Mouse (Mus musculus) MEL (cell line): ENCODE data around the gene Farsa. TPM values are rescaled to one million over a fixed set of nuclear protein-coding genes. Genes with fewer than 3 reads are reported as not detected.
A peak's percentile ranks its signal among the peaks of the same experiment; 100 is the strongest.

Experiments used
- DNase-seq: peaks from one replicate; pipeline ENCODE4 v3.0.0; 2011; ENCODE audit warnings: low read depth, low spot score
- H3K27ac ChIP-seq: 2 replicates; pipeline ENCODE4 v1.5.1; 2012; ENCODE audit warnings: low read depth, mild to moderate bottlenecking, control low read depth, low read length, moderate library complexity; ENCODE audit not compliant: control insufficient read depth
- H3K27me3 ChIP-seq, 2 experiments: fragments of 150-350 bp in 1 of 2; sonication (generic) in 1 of 2; 2 replicates each; pipeline ENCODE4 v1.6.1; 2012; ENCODE audit warnings: low read length in 2 of 2, mild to moderate bottlenecking in 2 of 2, improper control_type of control experiment in 1 of 2, moderate library complexity in 1 of 2; ENCODE audit not compliant: insufficient read depth in 2 of 2, control insufficient read depth in 1 of 2
- H3K36me3 ChIP-seq, 2 experiments: 2 replicates each; pipeline ENCODE4 v1.6.1; 2012 to 2014; ENCODE audit warnings: low read length in 2 of 2, improper control_type of control experiment in 1 of 2, inconsistent platforms in 1 of 2, mild to moderate bottlenecking in 1 of 2; ENCODE audit not compliant: insufficient read depth in 2 of 2, control insufficient read depth in 1 of 2
- H3K4me1 ChIP-seq, 2 experiments: fragments of 150-350 bp in 1 of 2; sonication (generic) in 1 of 2; 2 replicates each; pipeline ENCODE4 v1.6.1; 2012; ENCODE audit warnings: low read length in 2 of 2, improper control_type of control experiment in 1 of 2, mild to moderate bottlenecking in 1 of 2; ENCODE audit not compliant: insufficient read depth in 2 of 2, control insufficient read depth in 1 of 2
- H3K4me3 ChIP-seq, 2 experiments: fragments of 150-350 bp in 1 of 2; sonication (generic) in 1 of 2; 2 replicates each; pipeline ENCODE4 v1.5.1; 2012; ENCODE audit warnings: low read depth in 2 of 2, low read length in 2 of 2, mild to moderate bottlenecking in 2 of 2, moderate library complexity in 2 of 2, control low read depth in 1 of 2, improper control_type of control experiment in 1 of 2; ENCODE audit not compliant: control insufficient read depth in 1 of 2, insufficient read depth in 1 of 2
- H3K79me2 ChIP-seq: 2 replicates; pipeline ENCODE4 v1.6.1; 2012; ENCODE audit warnings: mild to moderate bottlenecking, low read length, moderate library complexity; ENCODE audit not compliant: control insufficient read depth, poor library complexity, insufficient read depth
- H3K9ac ChIP-seq: 2 replicates; pipeline ENCODE4 v1.6.1; 2012; ENCODE audit warnings: low read depth, mild to moderate bottlenecking, control low read depth, low read length, moderate library complexity; ENCODE audit not compliant: control insufficient read depth, poor library complexity, severe bottlenecking
- H3K9me3 ChIP-seq: fragments of 150-350 bp; sonication (generic); replicated peaks from 2 replicates; pipeline ENCODE4 v1.6.1; 2012; ENCODE audit warnings: mild to moderate bottlenecking, low read length, improper control_type of control experiment, moderate library complexity; ENCODE audit not compliant: insufficient read depth
- BHLHE40 ChIP-seq: IDR thresholded peaks from 2 replicates; pipeline ENCODE4 v1.6.1; 2012; ENCODE audit warnings: low read depth, mild to moderate bottlenecking, inconsistent platforms, low read length, improper control_type of control experiment, borderline replicate concordance
- CHD1 ChIP-seq: IDR thresholded peaks from 2 replicates; pipeline ENCODE4 v1.6.1; 2012; ENCODE audit warnings: low read depth, mild to moderate bottlenecking, inconsistent platforms, low read length, improper control_type of control experiment
- E2F4 ChIP-seq: IDR thresholded peaks from 2 replicates; pipeline ENCODE4 v1.6.1; 2011; ENCODE audit warnings: low read depth, low read length, improper control_type of control experiment, borderline replicate concordance
- ELF1 ChIP-seq: IDR thresholded peaks from 2 replicates; pipeline ENCODE4 v1.6.1; 2014; ENCODE audit warnings: low read depth, mild to moderate bottlenecking, inconsistent platforms, low read length, improper control_type of control experiment, moderate library complexity
- EP300 ChIP-seq, 2 experiments: IDR thresholded peaks; 2 replicates each; pipeline ENCODE4 v1.6.1; 2011; ENCODE audit warnings: improper control_type of control experiment in 2 of 2, low read length in 2 of 2, low read depth in 1 of 2, mild to moderate bottlenecking in 1 of 2
- ETS1 ChIP-seq: IDR thresholded peaks from 2 replicates; pipeline ENCODE4 v1.6.1; 2012; ENCODE audit warnings: low read depth, mild to moderate bottlenecking, inconsistent platforms, low read length, improper control_type of control experiment, moderate library complexity
- GATA1 ChIP-seq: IDR thresholded peaks from 2 replicates; pipeline ENCODE4 v1.6.1; 2011; ENCODE audit warnings: low read depth, low read length, improper control_type of control experiment
- HCFC1 ChIP-seq: IDR thresholded peaks from 2 replicates; pipeline ENCODE4 v1.6.1; 2012; ENCODE audit warnings: low read depth, mild to moderate bottlenecking, inconsistent platforms, low read length, improper control_type of control experiment, moderate library complexity
- JUND ChIP-seq: IDR thresholded peaks from 2 replicates; pipeline ENCODE4 v1.6.1; 2011; ENCODE audit warnings: low read depth, mild to moderate bottlenecking, improper control_type of control experiment, low read length
- KAT2A ChIP-seq: conservative IDR thresholded peaks from 2 replicates; pipeline ENCODE4 v1.6.1; 2012; ENCODE audit warnings: low read depth, low read length, improper control_type of control experiment, inconsistent platforms
- MAFK ChIP-seq: IDR thresholded peaks from 2 replicates; pipeline ENCODE4 v1.6.1; 2011; ENCODE audit warnings: low read depth, mild to moderate bottlenecking, low read length, improper control_type of control experiment, borderline replicate concordance
- MAX ChIP-seq: IDR thresholded peaks from 2 replicates; pipeline ENCODE4 v1.6.1; 2011; ENCODE audit warnings: low read length, improper control_type of control experiment
- MAZ ChIP-seq: IDR thresholded peaks from 2 replicates; pipeline ENCODE4 v1.6.1; 2012; ENCODE audit warnings: low read depth, mild to moderate bottlenecking, inconsistent platforms, low read length, improper control_type of control experiment
- MEF2A ChIP-seq: IDR thresholded peaks from 2 replicates; pipeline ENCODE4 v1.6.1; 2014; ENCODE audit warnings: low read depth, mild to moderate bottlenecking, inconsistent platforms, low read length, improper control_type of control experiment; ENCODE audit not compliant: poor library complexity, insufficient replicate concordance, severe bottlenecking; ENCODE audit errors: extremely low read depth
- MXI1 ChIP-seq: IDR thresholded peaks from 2 replicates; pipeline ENCODE4 v1.6.1; 2011; ENCODE audit warnings: mild to moderate bottlenecking, low read depth, low read length, improper control_type of control experiment
- MYB ChIP-seq: IDR thresholded peaks from 2 replicates; pipeline ENCODE4 v1.6.1; 2011; ENCODE audit warnings: mild to moderate bottlenecking, low read depth, low read length, improper control_type of control experiment
- MYC ChIP-seq: IDR thresholded peaks from 2 replicates; pipeline ENCODE4 v1.6.1; 2011; ENCODE audit warnings: low read depth, mild to moderate bottlenecking, low read length, improper control_type of control experiment, moderate library complexity
- NELFE ChIP-seq: IDR thresholded peaks from 2 replicates; pipeline ENCODE4 v1.6.1; 2011; ENCODE audit warnings: low read depth, low read length, improper control_type of control experiment
- NRF1 ChIP-seq: IDR thresholded peaks from 2 replicates; pipeline ENCODE4 v1.6.1; 2014; ENCODE audit warnings: low read depth, mild to moderate bottlenecking, inconsistent platforms, low read length, improper control_type of control experiment, moderate library complexity; ENCODE audit not compliant: poor library complexity, insufficient read depth, severe bottlenecking
- POLR2A ChIP-seq, 2 experiments: IDR thresholded peaks; 2 replicates each; pipeline ENCODE4 v1.6.1; 2011 to 2012; ENCODE audit warnings: low read length in 2 of 2, mild to moderate bottlenecking in 2 of 2, control low read depth in 1 of 2, improper control_type of control experiment in 1 of 2, low read depth in 1 of 2, moderate library complexity in 1 of 2; ENCODE audit not compliant: control insufficient read depth in 1 of 2, insufficient read depth in 1 of 2, poor library complexity in 1 of 2
- POLR2AphosphoS2 ChIP-seq: IDR thresholded peaks from 2 replicates; pipeline ENCODE4 v1.6.1; 2011; ENCODE audit warnings: low read length, improper control_type of control experiment
- POLR2AphosphoS5 ChIP-seq: IDR thresholded peaks from 2 replicates; pipeline ENCODE4 v1.6.1; 2012; ENCODE audit warnings: low read depth, borderline replicate concordance, mild to moderate bottlenecking, inconsistent platforms, low read length, moderate library complexity, mixed read lengths
- RAD21 ChIP-seq: IDR thresholded peaks from 2 replicates; pipeline ENCODE4 v1.6.1; 2011; ENCODE audit warnings: mild to moderate bottlenecking, low read depth, low read length, improper control_type of control experiment
- RCOR1 ChIP-seq: IDR thresholded peaks from 2 replicates; pipeline ENCODE4 v1.6.1; 2012; ENCODE audit warnings: low read depth, mild to moderate bottlenecking, inconsistent platforms, low read length, improper control_type of control experiment
- SIN3A ChIP-seq: IDR thresholded peaks from 2 replicates; pipeline ENCODE4 v1.6.1; 2012; ENCODE audit warnings: low read length, improper control_type of control experiment, inconsistent platforms
- TAL1 ChIP-seq: IDR thresholded peaks from 2 replicates; pipeline ENCODE4 v1.6.1; 2012; ENCODE audit warnings: mild to moderate bottlenecking, inconsistent platforms, low read length, moderate library complexity, mixed read lengths
- TCF12 ChIP-seq: IDR thresholded peaks from 2 replicates; pipeline ENCODE4 v1.6.1; 2014; ENCODE audit warnings: low read depth, mild to moderate bottlenecking, inconsistent platforms, low read length, improper control_type of control experiment, moderate library complexity
- UBTF ChIP-seq: IDR thresholded peaks from 2 replicates; pipeline ENCODE4 v1.6.1; 2012; ENCODE audit warnings: low read depth, mild to moderate bottlenecking, inconsistent platforms, low read length, improper control_type of control experiment, moderate library complexity, borderline replicate concordance; ENCODE audit not compliant: insufficient read depth
- USF1 ChIP-seq: IDR thresholded peaks from 2 replicates; pipeline ENCODE4 v1.6.1; 2014; ENCODE audit warnings: low read depth, mild to moderate bottlenecking, inconsistent platforms, low read length, improper control_type of control experiment, moderate library complexity
- USF2 ChIP-seq, 2 experiments: IDR thresholded peaks; 2 replicates each; pipeline ENCODE4 v1.6.1; 2011 to 2012; ENCODE audit warnings: improper control_type of control experiment in 2 of 2, low read length in 2 of 2, borderline replicate concordance in 1 of 2, inconsistent platforms in 1 of 2, low read depth in 1 of 2, mild to moderate bottlenecking in 1 of 2; ENCODE audit not compliant: insufficient read depth in 1 of 2
- ZC3H11A ChIP-seq: IDR thresholded peaks from 2 replicates; pipeline ENCODE4 v1.6.1; 2012; ENCODE audit warnings: low read depth, mild to moderate bottlenecking, inconsistent platforms, low read length, improper control_type of control experiment
- ZKSCAN1 ChIP-seq: IDR thresholded peaks from 2 replicates; pipeline ENCODE4 v1.6.1; 2012; ENCODE audit warnings: low read depth, mild to moderate bottlenecking, inconsistent platforms, low read length, improper control_type of control experiment, moderate library complexity
- ZNF384 ChIP-seq: IDR thresholded peaks from 2 replicates; pipeline ENCODE4 v1.6.1; 2012; ENCODE audit warnings: low read depth, mild to moderate bottlenecking, inconsistent platforms, low read length, improper control_type of control experiment
- polyA plus RNA-seq, 2 experiments: library from polyadenylated mRNA; stranded (reverse) in 1 of 2; unstranded in 1 of 2; fragments of >175 nt in 1 of 2; fragments of >200 nt in 1 of 2; gene quantifications; 2 replicates each; pipeline versions ENCODE4 v1.2.1 to v1.2.4; 2012; ENCODE audit warnings: low replicate concordance in 2 of 2, low read depth in 1 of 2; ENCODE audit not compliant: insufficient read length in 2 of 2, insufficient read depth in 1 of 2, missing spikeins in 1 of 2
- total RNA-seq: library from RNA; depleted of rRNA; stranded (reverse); fragments of 300-350 nt; gene quantifications from 2 replicates; pipeline ENCODE4 v1.2.3, GENCODE M21; 2012

The Farsa gene
- total and polyA plus RNA-seq, 3 experiments = 152 to 295 (median 245) TPM

DNA sequence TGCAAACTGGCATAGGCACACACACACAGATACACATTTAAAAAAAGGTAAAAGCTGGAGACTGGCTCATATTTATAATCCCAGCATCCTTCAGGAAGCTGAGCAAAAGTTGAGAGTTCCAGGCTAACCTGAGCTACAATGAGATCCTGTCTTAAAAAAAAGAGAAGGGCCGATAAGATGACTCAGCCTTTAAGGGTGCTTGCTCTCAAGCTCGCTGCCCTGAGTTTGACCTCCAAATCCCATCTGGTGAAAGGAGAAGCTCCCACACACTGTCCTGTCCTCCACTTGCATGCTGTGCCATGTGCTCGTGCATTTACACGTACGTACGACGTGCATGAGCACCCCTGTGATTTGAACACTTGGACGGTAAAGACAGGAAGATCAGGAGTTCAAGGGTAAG is 50.7 kb downstream of the Farsa start:
- H3K9me3 ChIP-seq = no peaks in the 10 kb centered on the region
- TF ChIP-seq MYB = no peak
- no peak for TF ChIP-seq CHD1
- no peak for TF ChIP-seq POLR2AphosphoS5
- TF ChIP-seq USF2 (IDR thresholded peaks at IDR 0.05; ENCODE audit: borderline replicate concordance in 1 of 2, insufficient read depth in 1 of 2, low read depth in 1 of 2, low read length in 2 of 2) = no peak
- no peak for TF ChIP-seq USF1
- no peak for TF ChIP-seq UBTF
- no peak for TF ChIP-seq MAZ
- TF ChIP-seq ELF1 = no peak
- no peak for TF ChIP-seq TAL1
- TF ChIP-seq KAT2A = no peak
- no peak for TF ChIP-seq MEF2A
- peak; percentile 25; the same call in 1 of the 2 replicates for TF ChIP-seq MAX
- no peak for TF ChIP-seq ZKSCAN1
- TF ChIP-seq BHLHE40 = no peak
- no peak for TF ChIP-seq ZC3H11A
- TF ChIP-seq RCOR1 = no peak
- TF ChIP-seq MAFK = peak; percentile 63
- TF ChIP-seq GATA1 = peak; percentile 10; the same call in 1 of the 2 replicates
- no peak for TF ChIP-seq JUND
- TF ChIP-seq POLR2A (IDR thresholded peaks at IDR 0.05; ENCODE audit: control insufficient read depth in 1 of 2, insufficient read depth in 1 of 2, low read depth in 1 of 2, low read length in 2 of 2, poor library complexity in 1 of 2) = no peak
- TF ChIP-seq ETS1 = peak; percentile 57
- no peak for TF ChIP-seq NRF1
- TF ChIP-seq RAD21 = no peak
- peak; percentile 27 to 30; a peak in 1 of 4 replicates for TF ChIP-seq EP300 (IDR thresholded peaks at IDR 0.05; ENCODE audit: low read depth in 1 of 2, low read length in 2 of 2)
- no peak for TF ChIP-seq HCFC1
- no peak for TF ChIP-seq E2F4
- peak; percentile 87 for TF ChIP-seq ZNF384
- TF ChIP-seq SIN3A = no peak
- 0 out of 2 replicates have a peak, but pooled peaks have one; percentile 39 for TF ChIP-seq MXI1
- TF ChIP-seq POLR2AphosphoS2 = no peak
- peak; percentile 74; the same call in 1 of the 2 replicates for TF ChIP-seq MYC
- TF ChIP-seq NELFE = peak; percentile 30; the same call in 1 of the 2 replicates
- TF ChIP-seq TCF12 = no peak
- DNase-seq = peak; percentile 82
- H3K27me3 ChIP-seq = no peaks in the 10 kb centered on the region
- H3K36me3 ChIP-seq = peaks cover 9 to 29% of the 10 kb centered on the region in 2 experiments; a peak in 3 of 4 replicates
- peaks cover 42% of the 10 kb centered on the region for H3K79me2 ChIP-seq
- peaks cover 2 to 36% of the 10 kb centered on the region in 2 experiments; a peak in 3 of 4 replicates for H3K4me1 ChIP-seq
- H3K4me3 ChIP-seq = no peak overlapping the region
- H3K27ac ChIP-seq = peak overlapping the region; percentile 65
- no peak overlapping the region; the same call in 1 of the 2 replicates for H3K9ac ChIP-seq
